Comparison of ENCODE assay signal across 8 mouse cellular contexts in the genomic region with DNA sequence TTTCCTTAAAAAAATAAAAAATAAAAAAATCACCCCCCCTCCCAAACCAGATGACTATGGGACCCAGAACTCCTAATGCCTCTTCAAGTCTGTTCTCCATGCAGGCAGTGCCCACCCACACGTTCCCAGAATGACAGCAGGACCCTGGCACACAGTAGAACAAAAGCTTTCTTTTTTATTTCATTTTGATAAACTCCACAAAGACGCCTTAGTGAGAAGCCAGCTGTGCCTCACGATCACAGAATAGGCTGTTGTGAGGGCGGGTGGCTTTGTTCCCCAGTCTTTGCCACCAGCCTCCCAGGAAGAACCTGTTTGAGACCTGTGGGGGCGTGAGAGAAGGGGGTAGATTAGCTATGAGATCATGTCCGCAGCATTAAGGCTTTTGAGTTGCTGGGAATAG. TPM values are rescaled to one million over a fixed set of nuclear protein-coding genes. Genes with fewer than 3 reads are reported as not detected.
A peak's percentile ranks its signal among the peaks of the same experiment; 100 is the strongest.
DNase-seq lines count a peak whose midpoint lies in the region; ATAC-seq and TF ChIP-seq lines count a peak whose summit lies in the region.

No protein-coding gene starts in this region.

- H3K27me3 ChIP-seq in heart, embryonic 11.5 days (ENCODE audit: control insufficient read depth, insufficient read depth, low read length) = no peaks in the 10 kb centered on the region
- H3K27me3 ChIP-seq in limb, embryonic 14.5 days (ENCODE audit: control insufficient read depth, insufficient read depth, low read length) = no peaks in the 10 kb centered on the region

- peak overlapping the region; percentile 54; the same call in 1 of the 2 replicates for H3K27ac ChIP-seq in heart, embryonic 11.5 days (ENCODE audit: low read depth, low read length)
- H3K27ac ChIP-seq in limb, embryonic 14.5 days (replicated peaks; ENCODE audit: low read depth, low read length) = no peak overlapping the region

- H3K36me3 ChIP-seq in heart, embryonic 11.5 days (ENCODE audit: control insufficient read depth, insufficient read depth, low read length) = peaks cover 16% of the 10 kb centered on the region
- peaks cover 40% of the 10 kb centered on the region for H3K36me3 ChIP-seq in limb, embryonic 14.5 days (ENCODE audit: control insufficient read depth, insufficient read depth, low read length)

- H3K9ac ChIP-seq in heart, embryonic 11.5 days (ENCODE audit: low read depth, low read length) = peak overlapping the region; percentile 98; the same call in 1 of the 2 replicates
- H3K9ac ChIP-seq in limb, embryonic 14.5 days (ENCODE audit: low read depth, low read length, severe bottlenecking) = no peak overlapping the region

- DNase-seq in heart, adult 9 months (ENCODE audit: low spot score in 2 of 2) = no peak
- peak; percentile 41 to 62 for DNase-seq in right cerebral cortex, postnatal 10 days (ENCODE audit: low spot score in 2 of 2)
- no peak for DNase-seq in right cerebral cortex, postnatal 25 days
- no peak for DNase-seq in limb, embryonic 14.5 days (ENCODE audit: low spot score)
- no peak for DNase-seq in gastrocnemius, postnatal 10 days
- DNase-seq in adrenal gland, postnatal 14 days = no peak

- WGBS in heart, embryonic 11.5 days (ENCODE audit: insufficient replicate concordance) = 52% methylated on average over 6 of the region's 6 CpGs
- WGBS in limb, embryonic 14.5 days = 84% methylated on average over 6 of the region's 6 CpGs

- peaks cover 56% of the 10 kb centered on the region for H3K4me1 ChIP-seq in heart, embryonic 11.5 days (ENCODE audit: control insufficient read depth, insufficient read depth, low read length)
- peaks cover 21% of the 10 kb centered on the region for H3K4me1 ChIP-seq in limb, embryonic 14.5 days (ENCODE audit: control insufficient read depth, insufficient read depth, low read length)

- no peaks in the 10 kb centered on the region for H3K9me3 ChIP-seq in heart, embryonic 11.5 days (replicated peaks; ENCODE audit: control insufficient read depth, low read length)
- H3K9me3 ChIP-seq in limb, embryonic 14.5 days (ENCODE audit: control insufficient read depth, low read length) = no peaks in the 10 kb centered on the region

- ATAC-seq in heart, embryonic 11.5 days (replicated peaks; ENCODE audit: insufficient number of reproducible peaks, low FRiP score, low TSS enrichment) = no peak
- ATAC-seq in limb, embryonic 14.5 days (ENCODE audit: low FRiP score, low read depth) = no peak
- no peak for ATAC-seq in megakaryocyte, adult 5-6 weeks (ENCODE audit: poor library complexity, severe bottlenecking)

- H3K4me2 ChIP-seq in heart, embryonic 11.5 days = peak overlapping the region; percentile 88
- peak overlapping the region; percentile 63; the same call in 1 of the 2 replicates for H3K4me2 ChIP-seq in limb, embryonic 14.5 days (replicated peaks; ENCODE audit: low read depth, low read length, severe bottlenecking)

- peak overlapping the region; percentile 98 for H3K4me3 ChIP-seq in heart, embryonic 11.5 days (ENCODE audit: low read depth, low read length)
- H3K4me3 ChIP-seq in limb, embryonic 14.5 days (replicated peaks; ENCODE audit: low read length) = no peak overlapping the region

- TF ChIP-seq POLR2A in limb, embryonic 14.5 days (IDR thresholded peaks at IDR 0.05; ENCODE audit: borderline replicate concordance, extremely low read depth, insufficient read depth, insufficient read length) = no peak

RNA-seq across cellular contexts. Expression of gene Fkbp1a, which starts 2.4 kb away (rescaled TPM):
- polyA plus RNA-seq in heart, embryonic 11.5 days (2014; fragmentation: Nextera tagmentation; extraction: Ambion mirVana) = 859 and 898 TPM in 2 replicates
- polyA plus RNA-seq in limb, embryonic 14.5 days (2012; rRNA removed) = 200 and 213 TPM in 2 replicates
- polyA plus RNA-seq in limb, embryonic 14.5 days (2014; fragmentation: Nextera tagmentation; extraction: Ambion mirVana) = 562 and 583 TPM in 2 replicates
- total RNA-seq in gastrocnemius, postnatal 10 days (2021) = 100 to 1,000 TPM; 238 to 248 TPM
- total RNA-seq in adrenal gland, postnatal 14 days (2021) = 262 and 266 TPM in 2 replicates
- 102 and 103 TPM in 2 replicates for total RNA-seq in megakaryocyte, adult 5-6 weeks (2015)
- 20.9 and 23.9 TPM in 2 replicates for total RNA-seq in megakaryocyte, adult 5-6 weeks (2017)

RNA-seq across cellular contexts. Expression of gene Sdcbp2, which starts 27.7 kb away (rescaled TPM):
- polyA plus RNA-seq in heart, embryonic 11.5 days (2014; fragmentation: Nextera tagmentation; extraction: Ambion mirVana) = 0.70 and 1.3 TPM in 2 replicates
- 1.6 and 1.7 TPM in 2 replicates for polyA plus RNA-seq in limb, embryonic 14.5 days (2012; rRNA removed)
- 2.0 and 2.4 TPM in 2 replicates for polyA plus RNA-seq in limb, embryonic 14.5 days (2014; fragmentation: Nextera tagmentation; extraction: Ambion mirVana)
- total RNA-seq in gastrocnemius, postnatal 10 days (2021) = 1 to 10 TPM in 1 of 2 experiments, under 1 TPM in 1; 0.66 to 1.5 TPM
- total RNA-seq in adrenal gland, postnatal 14 days (2021) = 2.1 and 3.0 TPM in 2 replicates
- total RNA-seq in megakaryocyte, adult 5-6 weeks (2015) = 0.82 TPM in 1 of 2 replicates, not detected in the other
- not detected in 2 replicates for total RNA-seq in megakaryocyte, adult 5-6 weeks (2017)

RNA-seq across cellular contexts. Expression of gene Nsfl1c, which starts 50.7 kb away (rescaled TPM):
- 184 TPM in 2 replicates for polyA plus RNA-seq in heart, embryonic 11.5 days (2014; fragmentation: Nextera tagmentation; extraction: Ambion mirVana)
- polyA plus RNA-seq in limb, embryonic 14.5 days (2012; rRNA removed) = 176 and 219 TPM in 2 replicates
- polyA plus RNA-seq in limb, embryonic 14.5 days (2014; fragmentation: Nextera tagmentation; extraction: Ambion mirVana) = 224 and 238 TPM in 2 replicates
- total RNA-seq in gastrocnemius, postnatal 10 days (2021) = 100 to 1,000 TPM; 103 to 119 TPM
- 124 and 131 TPM in 2 replicates for total RNA-seq in adrenal gland, postnatal 14 days (2021)
- 25.0 and 26.9 TPM in 2 replicates for total RNA-seq in megakaryocyte, adult 5-6 weeks (2015)
- total RNA-seq in megakaryocyte, adult 5-6 weeks (2017) = 61.6 and 70.7 TPM in 2 replicates

Comparison
In these comparisons a context has a peak if more than half of its experiments do, and no peak if none do; other contexts are left out.
1. DNase-seq: peak in right cerebral cortex, postnatal 10 days (2 of 2); none in heart, adult 9 months (0 of 2), right cerebral cortex, postnatal 25 days (single experiment), limb, embryonic 14.5 days (single experiment), gastrocnemius, postnatal 10 days (single experiment) and adrenal gland, postnatal 14 days (single experiment).